Mouse (Mus musculus) heart, embryonic 15.5 days (tissue): ENCODE measurements around the gene Kcnma1. TPM values are rescaled to one million over a fixed set of nuclear protein-coding genes. Genes with fewer than 3 reads are reported as not detected.

Experiments used
- ATAC-seq: fragments of 200-750 bp; cut with Nextera tagmentation; replicated peaks from 2 replicates; pipeline ENCODE4 v1.8.0; 2017; ENCODE audit warnings: low read depth, moderate TSS enrichment; ENCODE audit not compliant: insufficient number of reproducible peaks, insufficient read depth, low FRiP score
- H3K27ac ChIP-seq: fragments of 300-500 bp; sonication (generic); 2 replicates; pipeline ENCODE4 v1.5.1; 2015; ENCODE audit warnings: mild to moderate bottlenecking, inconsistent platforms
- H3K27me3 ChIP-seq: fragments of 300-500 bp; sonication (generic); 2 replicates; pipeline ENCODE4 v1.6.1; 2015; ENCODE audit warnings: inconsistent platforms
- H3K36me3 ChIP-seq: fragments of 300-500 bp; sonication (generic); 2 replicates; pipeline ENCODE4 v1.6.1; 2015; ENCODE audit warnings: mild to moderate bottlenecking, inconsistent platforms
- H3K4me1 ChIP-seq: fragments of 300-500 bp; sonication (generic); replicated peaks from 2 replicates; pipeline ENCODE4 v1.6.1; 2015; ENCODE audit warnings: inconsistent platforms
- H3K4me2 ChIP-seq: fragments of 300-500 bp; sonication (generic); 2 replicates; pipeline ENCODE4 v1.6.1; 2015; ENCODE audit warnings: inconsistent platforms, mild to moderate bottlenecking, moderate library complexity
- H3K4me3 ChIP-seq: fragments of 300-500 bp; sonication (generic); 2 replicates; pipeline ENCODE4 v1.5.1; 2015; ENCODE audit warnings: mild to moderate bottlenecking, inconsistent platforms
- H3K9ac ChIP-seq: fragments of 300-500 bp; sonication (generic); 2 replicates; pipeline ENCODE4 v1.6.1; 2015; ENCODE audit warnings: mild to moderate bottlenecking, inconsistent platforms
- H3K9me3 ChIP-seq: fragments of 300-500 bp; sonication (generic); replicated peaks from 2 replicates; pipeline ENCODE4 v1.6.1; 2016; ENCODE audit warnings: inconsistent platforms
- WGBS: fragments of 180-500 bp; shearing (Covaris S2); methylation state at CpG from one replicate; pipeline ENCODE4 v1.1.7; 2015; ENCODE audit warnings: mixed read lengths; 5-methylcytosine and 5-hydroxymethylcytosine counted together
- polyA plus RNA-seq: library from polyadenylated mRNA; unstranded; fragments of >200 nt; fragmentation: Nextera tagmentation; extraction: Ambion mirVana; gene quantifications from 2 replicates; pipeline ENCODE4 v1.2.1, GENCODE M21; 2015

Gene Kcnma1
- polyA plus RNA-seq, 1 experiment from 2014 or later, result 0.23 TPM

DNA sequence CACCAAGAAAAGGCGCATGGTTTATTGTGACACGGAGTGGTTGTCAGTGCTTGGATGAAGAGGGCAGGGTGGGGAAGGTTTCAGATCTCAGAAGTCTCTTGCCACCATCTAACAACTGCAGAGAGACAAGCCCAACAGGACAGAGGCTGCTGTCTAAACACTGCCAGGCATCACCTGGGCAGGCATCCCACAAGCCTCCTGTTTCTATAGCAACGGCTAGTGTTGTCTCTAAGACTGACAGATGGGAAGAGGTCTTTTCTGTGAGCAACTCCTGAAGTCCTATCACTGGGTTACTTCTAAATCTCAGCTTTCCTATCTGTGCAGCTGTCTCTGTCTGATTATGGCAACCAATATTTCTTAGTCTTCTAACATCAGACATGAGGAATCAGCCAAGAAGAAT, 196.7 kb downstream of the Kcnma1 start:
- no peak overlapping the region for H3K9ac ChIP-seq
- no peaks in the 10 kb centered on the region for H3K36me3 ChIP-seq
- H3K27me3 ChIP-seq, result 0 out of 2 replicates have a peak, but pooled peaks cover 3% of the 10 kb centered on the region
- H3K27ac ChIP-seq, result no peak overlapping the region
- no peaks in the 10 kb centered on the region for H3K9me3 ChIP-seq
- no peaks in the 10 kb centered on the region for H3K4me1 ChIP-seq
- no peak overlapping the region for H3K4me2 ChIP-seq
- 89% methylated on average over 3 of the region's 3 CpGs for WGBS
- ATAC-seq, result no peak
- H3K4me3 ChIP-seq, result no peak overlapping the region

DNA sequence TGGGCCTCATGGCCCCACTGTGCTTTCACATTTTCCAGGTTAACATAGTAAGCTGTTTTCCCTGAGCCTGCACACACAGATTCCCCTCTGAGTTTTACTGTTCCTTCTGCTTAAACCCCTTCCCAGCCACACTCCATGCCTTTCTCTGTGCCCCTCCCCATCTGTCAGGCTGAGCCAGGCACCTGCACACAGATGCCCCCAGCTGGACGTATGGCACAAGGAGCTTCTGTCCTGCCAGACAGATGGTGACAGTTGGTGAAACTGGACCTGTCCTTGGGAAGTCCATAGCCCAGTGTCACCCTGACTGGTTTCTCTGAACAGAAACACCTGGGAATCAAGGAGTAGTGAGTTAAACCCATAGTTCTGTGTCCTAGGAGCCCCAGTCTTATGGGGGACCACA, 204.2 kb downstream of the Kcnma1 start:
- Histone ChIP-seq H3K27ac (no peak overlapping the region), H3K4me2 (no peak overlapping the region), H3K27me3 (peaks cover 4% of the 10 kb centered on the region; the same call in 1 of the 2 replicates), H3K9me3 (no peaks in the 10 kb centered on the region), H3K4me1 (no peaks in the 10 kb centered on the region), H3K36me3 (no peaks in the 10 kb centered on the region), H3K9ac (no peak overlapping the region), H3K4me3 (no peak overlapping the region)
- WGBS, result 56% methylated on average over 1 of the region's 1 CpGs
- ATAC-seq, result no peak

DNA sequence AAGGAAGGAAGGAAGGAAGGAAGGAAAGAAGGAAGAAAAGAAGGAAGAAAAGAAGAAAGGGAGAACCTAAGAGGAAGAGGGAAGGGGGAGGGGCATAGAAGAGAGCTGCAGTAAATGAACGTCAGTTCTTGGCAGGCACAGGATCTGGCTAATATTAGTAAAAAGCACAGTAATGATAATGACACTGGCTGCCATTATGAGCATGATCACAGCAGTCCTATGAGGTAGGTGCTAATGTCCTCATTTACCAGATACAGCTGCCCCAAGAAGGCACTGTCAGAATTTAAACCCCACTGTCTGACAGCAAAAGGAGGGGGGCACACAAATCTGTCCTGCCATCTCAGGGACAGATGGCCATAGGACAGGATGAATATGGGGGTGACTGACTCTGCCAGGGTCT, 205.2 kb downstream of the Kcnma1 start:
- H3K27ac ChIP-seq, result no peak overlapping the region
- no peaks in the 10 kb centered on the region for H3K9me3 ChIP-seq
- no peak for ATAC-seq
- no peak overlapping the region for H3K4me3 ChIP-seq
- H3K9ac ChIP-seq, result no peak overlapping the region
- no peaks in the 10 kb centered on the region for H3K4me1 ChIP-seq
- peaks cover 4% of the 10 kb centered on the region; the same call in 1 of the 2 replicates for H3K27me3 ChIP-seq
- WGBS, result 21% methylated on average over 1 of the region's 1 CpGs
- no peaks in the 10 kb centered on the region for H3K36me3 ChIP-seq
- H3K4me2 ChIP-seq, result no peak overlapping the region

DNA sequence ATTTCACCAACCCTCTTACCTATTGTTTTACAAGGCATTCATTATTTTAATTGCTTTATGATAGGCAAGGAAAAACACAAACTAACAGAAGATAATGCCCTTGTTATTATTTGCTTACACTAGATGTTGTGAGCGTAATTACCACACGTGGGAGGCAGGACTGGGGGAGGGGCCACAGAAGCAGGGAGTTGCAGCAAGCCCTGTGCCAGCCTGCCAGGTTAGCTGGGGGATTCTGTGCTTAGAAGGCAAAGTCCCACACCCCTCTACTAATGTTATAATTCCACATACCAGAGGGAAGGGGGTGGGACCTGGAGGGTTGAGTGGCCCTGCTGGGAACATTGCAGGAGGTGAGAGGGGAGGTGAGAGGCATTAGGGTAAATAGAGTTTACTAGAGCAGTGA, 207.9 kb downstream of the Kcnma1 start:
- H3K4me2 ChIP-seq, result no peak overlapping the region
- H3K27me3 ChIP-seq, result peaks cover 4% of the 10 kb centered on the region; the same call in 1 of the 2 replicates
- no peak overlapping the region for H3K9ac ChIP-seq
- no peak for ATAC-seq
- H3K4me1 ChIP-seq, result no peaks in the 10 kb centered on the region
- no peak overlapping the region for H3K4me3 ChIP-seq
- no peak overlapping the region for H3K27ac ChIP-seq
- H3K36me3 ChIP-seq, result no peaks in the 10 kb centered on the region
- no peaks in the 10 kb centered on the region for H3K9me3 ChIP-seq
- WGBS, result 52% methylated on average over 2 of the region's 2 CpGs

DNA sequence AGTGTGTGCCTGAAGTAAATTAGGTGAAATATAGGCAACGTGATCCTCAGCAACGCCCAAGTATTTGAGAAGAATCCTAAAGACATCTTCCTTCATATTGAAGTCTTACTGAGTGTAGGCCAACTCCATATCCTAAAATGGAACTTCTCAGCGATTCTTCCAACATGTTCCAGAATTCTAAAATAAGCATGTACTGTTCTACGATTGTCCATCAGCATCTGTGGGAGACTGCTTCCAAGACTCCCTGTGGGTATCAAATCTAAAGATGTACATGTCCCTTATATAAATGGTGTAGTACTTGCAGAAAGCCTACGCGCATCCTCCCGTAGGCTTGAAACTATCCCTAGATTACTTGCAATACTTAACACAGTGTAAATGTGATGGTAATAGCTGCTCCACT, 217.4 kb downstream of the Kcnma1 start:
- Histone ChIP-seq H3K4me2 (no peak overlapping the region), H3K27me3 (peaks cover 4% of the 10 kb centered on the region; the same call in 1 of the 2 replicates), H3K9me3 (no peaks in the 10 kb centered on the region), H3K4me1 (no peaks in the 10 kb centered on the region), H3K9ac (no peak overlapping the region), H3K36me3 (no peaks in the 10 kb centered on the region), H3K4me3 (no peak overlapping the region), H3K27ac (no peak overlapping the region)
- ATAC-seq, result no peak
- WGBS, result 91% methylated on average over 7 of the region's 7 CpGs

DNA sequence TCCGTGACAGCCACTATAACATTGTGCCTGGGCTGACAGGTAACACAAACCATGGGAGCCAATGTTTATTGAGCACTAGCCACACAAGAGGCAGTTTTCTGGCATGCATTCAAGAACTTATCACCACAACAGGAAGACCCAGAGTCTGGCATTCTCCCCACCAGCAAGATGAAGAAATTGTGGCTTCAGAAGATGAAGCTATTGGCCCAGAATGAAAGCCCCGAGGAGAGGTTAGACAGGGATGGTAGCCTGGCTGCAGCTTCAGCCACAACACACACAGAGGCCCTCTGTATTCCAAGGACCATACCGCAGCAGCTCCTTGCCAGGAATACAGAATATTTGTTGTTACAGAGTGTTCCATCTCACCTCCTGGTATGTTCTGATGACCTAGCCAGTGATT, 221.6 kb downstream of the Kcnma1 start:
- Histone ChIP-seq H3K9ac (no peak overlapping the region), H3K27ac (no peak overlapping the region), H3K4me1 (no peaks in the 10 kb centered on the region), H3K4me3 (no peak overlapping the region), H3K36me3 (no peaks in the 10 kb centered on the region), H3K27me3 (0 out of 2 replicates have a peak, but pooled peaks cover 6% of the 10 kb centered on the region), H3K9me3 (no peaks in the 10 kb centered on the region), H3K4me2 (no peak overlapping the region)
- ATAC-seq, result no peak
- WGBS, result 41% methylated on average over 3 of the region's 3 CpGs

DNA sequence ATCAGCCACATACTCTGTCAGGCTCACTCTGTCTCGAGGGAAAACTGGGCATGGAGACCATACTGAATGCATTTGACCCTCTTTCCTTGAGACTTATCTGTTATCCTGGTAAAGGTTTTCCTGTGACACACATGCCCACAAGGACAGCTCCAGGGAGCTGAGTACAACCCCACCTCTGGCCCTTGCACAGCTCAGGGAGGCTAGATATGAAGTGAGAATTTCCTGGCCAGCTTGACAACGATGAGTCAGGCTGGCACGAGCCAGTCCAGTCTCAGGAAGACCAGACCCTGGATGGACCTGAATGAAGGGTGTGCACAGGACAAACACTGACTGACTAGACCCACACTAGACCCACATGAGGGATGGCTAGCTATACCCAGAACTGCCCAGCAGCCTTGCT, 222.2 kb downstream of the Kcnma1 start:
- Histone ChIP-seq H3K4me3 (no peak overlapping the region), H3K27ac (no peak overlapping the region), H3K36me3 (no peaks in the 10 kb centered on the region), H3K4me2 (no peak overlapping the region), H3K4me1 (no peaks in the 10 kb centered on the region), H3K27me3 (0 out of 2 replicates have a peak, but pooled peaks cover 6% of the 10 kb centered on the region), H3K9ac (no peak overlapping the region), H3K9me3 (no peaks in the 10 kb centered on the region)
- ATAC-seq, result no peak
- WGBS, result 39% methylated on average over 3 of the region's 3 CpGs

DNA sequence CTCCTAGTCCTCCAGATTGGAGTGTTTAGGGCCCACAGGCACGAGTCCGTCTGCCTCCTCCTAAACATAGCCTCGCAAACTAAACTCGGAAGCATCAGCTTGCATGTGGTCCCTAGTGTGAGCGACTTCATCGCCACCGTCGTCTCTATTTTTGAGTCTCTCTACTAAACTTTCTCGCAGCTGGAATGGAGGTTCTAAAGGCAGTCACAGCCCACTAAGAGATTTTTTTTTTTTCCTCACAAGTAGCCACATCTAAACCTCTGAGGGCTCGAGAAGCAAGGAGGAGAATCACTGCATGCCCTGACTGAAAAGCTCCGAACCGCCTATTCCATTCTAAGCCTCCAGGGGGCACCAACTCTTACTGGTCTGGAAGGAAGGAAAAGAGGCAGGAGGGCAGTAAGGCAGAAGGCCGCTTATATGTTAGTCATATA, 223.0 kb downstream of the Kcnma1 start:
- no peaks in the 10 kb centered on the region for H3K4me1 ChIP-seq
- H3K27ac ChIP-seq, result no peak overlapping the region
- no peak for ATAC-seq
- H3K36me3 ChIP-seq, result no peaks in the 10 kb centered on the region
- 46% methylated on average over 13 of the region's 13 CpGs for WGBS
- no peaks in the 10 kb centered on the region for H3K9me3 ChIP-seq
- H3K27me3 ChIP-seq, result 0 out of 2 replicates have a peak, but pooled peaks cover 6% of the 10 kb centered on the region
- H3K9ac ChIP-seq, result no peak overlapping the region
- no peak overlapping the region for H3K4me2 ChIP-seq
- H3K4me3 ChIP-seq, result no peak overlapping the region

DNA sequence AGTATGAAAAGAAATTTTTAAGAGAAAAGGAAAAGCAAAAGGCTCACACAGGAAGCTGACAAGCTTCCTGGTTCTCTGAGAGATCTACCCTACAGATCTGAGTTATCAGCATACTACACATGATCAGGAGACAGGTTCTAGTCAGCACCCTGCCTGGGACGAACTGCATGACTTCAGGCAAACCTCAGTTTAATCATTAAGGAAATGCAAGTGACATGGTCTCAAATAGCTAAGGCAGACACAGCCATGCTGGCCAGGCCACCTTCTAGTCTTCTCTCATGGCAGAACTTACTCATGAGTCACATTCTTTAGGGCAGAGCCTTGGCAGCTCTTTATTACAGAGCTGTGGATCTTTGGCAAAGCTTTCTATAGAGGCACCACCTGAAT, 227.6 kb downstream of the Kcnma1 start:
- 18% methylated on average over 1 of the region's 1 CpGs for WGBS
- Histone ChIP-seq H3K9me3 (no peaks in the 10 kb centered on the region), H3K9ac (no peak overlapping the region), H3K27ac (no peak overlapping the region), H3K4me3 (no peak overlapping the region), H3K36me3 (no peaks in the 10 kb centered on the region), H3K4me2 (no peak overlapping the region), H3K27me3 (0 out of 2 replicates have a peak, but pooled peaks cover 10% of the 10 kb centered on the region), H3K4me1 (no peaks in the 10 kb centered on the region)
- ATAC-seq, result no peak

DNA sequence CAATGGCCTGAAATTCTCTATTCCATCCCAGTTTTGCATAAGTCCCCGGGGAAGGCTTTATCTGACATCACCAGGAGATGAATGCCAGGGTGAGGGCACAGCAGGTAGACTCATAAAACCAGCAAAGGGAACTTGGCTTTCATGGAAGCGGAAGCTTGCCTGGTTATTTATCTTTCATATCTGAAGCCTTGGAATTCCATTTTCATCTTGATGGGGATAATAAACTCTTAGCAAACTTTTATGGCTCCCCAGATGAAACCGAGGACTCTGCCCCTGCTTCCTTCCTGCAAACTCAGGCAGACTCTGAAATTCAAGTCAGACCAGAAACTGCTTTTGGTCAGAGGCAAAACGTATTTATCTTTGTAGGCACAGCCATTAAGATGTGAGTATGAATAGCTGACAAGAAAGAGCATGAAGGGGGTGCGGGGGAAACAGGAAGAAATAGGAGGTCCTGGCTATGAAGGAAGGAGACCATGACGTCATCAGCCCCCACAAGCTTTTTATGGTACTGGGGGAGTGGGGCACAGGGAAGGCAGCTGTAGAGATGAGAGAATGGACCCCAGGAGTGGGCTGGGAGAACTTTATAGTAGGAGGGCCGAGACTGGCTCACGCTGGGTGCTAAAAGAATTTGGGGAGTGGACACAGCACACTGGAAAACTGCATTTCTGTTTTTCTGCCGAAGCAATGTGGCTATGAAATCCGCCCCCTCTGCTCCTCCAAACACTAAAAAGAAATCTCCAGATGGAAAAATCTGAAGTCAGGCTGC, 228.2 kb downstream of the Kcnma1 start:
- H3K4me1 ChIP-seq, result no peaks in the 10 kb centered on the region
- no peak overlapping the region for H3K4me2 ChIP-seq
- WGBS, result 39% methylated on average over 10 of the region's 10 CpGs
- 0 out of 2 replicates have a peak, but pooled peaks cover 10% of the 10 kb centered on the region for H3K27me3 ChIP-seq
- H3K36me3 ChIP-seq, result no peaks in the 10 kb centered on the region
- ATAC-seq, result no peak
- no peak overlapping the region for H3K27ac ChIP-seq
- no peaks in the 10 kb centered on the region for H3K9me3 ChIP-seq
- no peak overlapping the region for H3K9ac ChIP-seq
- H3K4me3 ChIP-seq, result no peak overlapping the region

DNA sequence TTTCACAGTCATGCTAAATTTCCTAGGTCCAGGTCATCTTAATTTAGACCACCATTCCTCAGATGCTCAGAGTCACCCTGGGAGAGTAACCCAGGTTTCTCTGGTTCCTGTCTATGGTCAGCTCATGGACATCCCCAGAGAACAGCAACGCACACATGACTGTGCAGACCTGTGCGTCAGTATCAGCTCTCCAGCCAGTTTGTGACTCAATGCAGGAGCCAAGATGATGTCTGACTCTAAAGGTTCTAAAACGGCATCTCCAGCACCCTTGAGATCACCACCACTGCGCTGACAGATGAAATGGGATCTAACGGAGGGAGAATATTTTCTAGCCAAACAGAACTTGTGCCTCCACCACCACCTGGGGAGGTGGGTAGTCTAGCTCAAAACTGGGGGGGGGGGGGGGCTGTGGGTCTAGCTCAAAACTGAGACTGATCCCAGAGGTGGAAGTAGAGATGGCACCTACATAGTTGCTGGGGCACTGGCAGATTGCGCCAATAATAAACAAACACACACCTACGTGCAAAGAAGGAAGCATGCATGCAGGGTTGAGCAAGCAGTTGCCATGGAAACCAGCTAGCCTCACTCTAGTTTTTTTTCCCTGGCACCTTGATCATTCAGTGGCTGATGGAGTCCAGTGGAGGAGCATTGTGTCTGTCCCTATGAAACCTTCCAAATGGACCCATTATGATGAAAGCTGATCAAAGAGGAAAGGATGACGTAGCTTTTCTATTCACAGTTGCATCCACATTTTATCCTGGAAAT, 231.3 kb downstream of the Kcnma1 start:
- no peak overlapping the region for H3K4me2 ChIP-seq
- ATAC-seq, result no peak
- 70% methylated on average over 8 of the region's 8 CpGs for WGBS
- H3K4me3 ChIP-seq, result no peak overlapping the region
- H3K27me3 ChIP-seq, result 0 out of 2 replicates have a peak, but pooled peaks cover 4% of the 10 kb centered on the region
- no peaks in the 10 kb centered on the region for H3K9me3 ChIP-seq
- no peak overlapping the region for H3K27ac ChIP-seq
- H3K4me1 ChIP-seq, result no peaks in the 10 kb centered on the region
- no peak overlapping the region for H3K9ac ChIP-seq
- no peaks in the 10 kb centered on the region for H3K36me3 ChIP-seq
